Mouse (Mus musculus) small intestine, adult 2 months (tissue): ENCODE data around the gene Ttc22. TPM values are rescaled to one million over a fixed set of nuclear protein-coding genes. Genes with fewer than 3 reads are reported as not detected.

Experiments
- H3K27ac ChIP-seq: fragments of 200-500 bp; 2 replicates; pipeline ENCODE4 v1.5.1; 2012; ENCODE audit warnings: low read depth, low read length, control low read depth, inconsistent platforms; ENCODE audit not compliant: insufficient read depth
- H3K27me3 ChIP-seq: fragments of 200-500 bp; 2 replicates; pipeline ENCODE4 v1.6.1; 2012; ENCODE audit warnings: mild to moderate bottlenecking, moderate library complexity, low read length, inconsistent platforms; ENCODE audit not compliant: control insufficient read depth, insufficient read depth
- H3K36me3 ChIP-seq: fragments of 200-500 bp; 2 replicates; pipeline ENCODE4 v1.6.1; 2012; ENCODE audit warnings: mild to moderate bottlenecking, low read length, control low read depth, inconsistent platforms; ENCODE audit not compliant: control insufficient read depth, insufficient read depth
- H3K4me1 ChIP-seq: fragments of 200-500 bp; 2 replicates; pipeline ENCODE4 v1.6.1; 2012; ENCODE audit warnings: low read length, inconsistent platforms, mixed read lengths; ENCODE audit not compliant: control insufficient read depth, insufficient read depth, insufficient read length
- H3K4me3 ChIP-seq: fragments of 200-500 bp; 2 replicates; pipeline ENCODE4 v1.5.1; 2012; ENCODE audit warnings: low read depth, mild to moderate bottlenecking, control low read depth, inconsistent platforms, low read length, moderate library complexity
- CTCF ChIP-seq: fragments of 200-500 bp; IDR thresholded peaks from 2 replicates; pipeline ENCODE4 v1.5.1; 2012; ENCODE audit warnings: low read depth, mild to moderate bottlenecking, control low read depth, inconsistent platforms, low read length, moderate library complexity, mixed read lengths; ENCODE audit not compliant: insufficient replicate concordance, insufficient read length; ENCODE audit errors: extremely low read depth
- POLR2A ChIP-seq: fragments of 200-500 bp; IDR thresholded peaks from 2 replicates; pipeline ENCODE4 v1.6.1; 2012; ENCODE audit warnings: low read depth, mild to moderate bottlenecking, control low read depth, inconsistent platforms, low read length, moderate library complexity
- WGBS: fragments of 180-500 bp; shearing (Covaris S2); methylation state at CpG from one replicate; pipeline ENCODE4 v1.1.7; 2018; 5-methylcytosine and 5-hydroxymethylcytosine counted together
- polyA plus RNA-seq: library from polyadenylated mRNA; depleted of rRNA; stranded (reverse); fragments of >200 nt; gene quantifications from 2 replicates; pipeline ENCODE4 v1.2.3, GENCODE M21; 2012

Ttc22 gene
- polyA plus RNA-seq, 1 experiment = 112 TPM

- H3K4me1 ChIP-seq = peaks cover 17% of the 10 kb centered on the region
- H3K27ac ChIP-seq = no peak overlapping the region
- 80% methylated on average over 9 of the region's 9 CpGs for WGBS
- no peak overlapping the region for H3K4me3 ChIP-seq
- H3K27me3 ChIP-seq = no peaks in the 10 kb centered on the region
- TF ChIP-seq POLR2A (no peak), CTCF (no peak)
- no peaks in the 10 kb centered on the region for H3K36me3 ChIP-seq
Measured at GRCm38 (mm10) chr4:106614881-106615280, 7.4 kb upstream of the Ttc22 start.

- no peak overlapping the region for H3K4me3 ChIP-seq
- WGBS = 88% methylated on average over 12 of the region's 12 CpGs
- no peak for TF ChIP-seq CTCF
- no peak for TF ChIP-seq POLR2A
- no peak overlapping the region for H3K27ac ChIP-seq
- no peaks in the 10 kb centered on the region for H3K36me3 ChIP-seq
- H3K27me3 ChIP-seq = no peaks in the 10 kb centered on the region
- H3K4me1 ChIP-seq = peaks cover 17% of the 10 kb centered on the region
Measured at GRCm38 (mm10) chr4:106615637-106616036, 6.6 kb upstream of the Ttc22 start.

- 0 out of 2 replicates have a peak within 1 kb of the TSS, but pooled peaks have one; percentile 9 for H3K4me3 ChIP-seq
- no peaks in the 10 kb centered on the region for H3K36me3 ChIP-seq
- WGBS = 3% methylated on average over 19 of the region's 19 CpGs
- no peaks in the 10 kb centered on the region for H3K27me3 ChIP-seq
- peaks cover 22% of the 10 kb centered on the region for H3K4me1 ChIP-seq
- TF ChIP-seq POLR2A = no peak
- TF ChIP-seq CTCF = no peak
- H3K27ac ChIP-seq = no peak within 1 kb of the TSS
Measured at GRCm38 (mm10) chr4:106617056-106617455, 5.2 kb upstream of the Ttc22 start, which contains the start of gene Lexm. Gene Lexm (minus strand): TSS chr4:106617241.

DNA sequence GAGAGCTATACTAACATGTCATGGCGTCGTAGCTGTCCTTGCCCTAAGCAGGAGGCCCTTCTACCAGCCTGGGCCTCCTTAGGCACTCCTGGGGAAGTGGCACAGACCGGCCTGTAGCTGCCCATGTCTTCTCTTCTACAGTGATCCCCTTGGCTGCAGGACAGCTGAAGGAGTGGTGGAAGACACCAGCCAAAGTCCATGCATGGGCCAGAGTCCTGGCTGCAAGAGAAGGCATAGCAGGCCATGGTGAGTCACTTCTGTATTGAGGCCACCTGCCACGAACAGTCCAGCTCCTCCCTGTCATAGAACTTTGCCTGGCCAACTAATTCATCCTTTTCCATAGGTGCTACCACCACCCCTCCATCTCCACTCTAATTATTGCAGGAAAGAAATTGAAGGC is 3.3 kb upstream of the Ttc22 start:
- Histone ChIP-seq H3K27me3 (no peaks in the 10 kb centered on the region), H3K36me3 (no peaks in the 10 kb centered on the region), H3K4me1 (peaks cover 22% of the 10 kb centered on the region), H3K4me3 (no peak overlapping the region), H3K27ac (peak overlapping the region; percentile 74)
- TF ChIP-seq CTCF (no peak), POLR2A (no peak)
- WGBS = 60% methylated on average over 4 of the region's 4 CpGs

DNA sequence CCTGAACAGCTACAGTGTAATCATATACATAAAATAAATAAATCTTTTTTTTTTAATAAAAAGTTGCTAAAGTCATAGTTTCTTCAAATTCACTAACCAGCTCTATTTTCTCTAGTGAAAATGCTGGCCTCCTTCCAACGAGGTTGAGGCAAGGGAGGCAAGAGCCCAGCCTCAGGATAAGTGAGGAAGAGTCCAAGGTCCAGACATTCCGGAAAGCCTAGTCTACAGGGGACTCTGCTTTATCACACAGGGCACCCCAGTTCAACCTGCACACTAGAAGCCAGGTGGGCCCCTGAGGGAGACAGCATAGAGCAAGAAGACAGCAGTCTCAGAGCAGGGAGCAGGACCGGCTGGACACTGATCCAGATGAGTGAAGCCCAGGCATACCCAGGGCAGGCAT is 804 bp upstream of the Ttc22 start:
- no peaks in the 10 kb centered on the region for H3K27me3 ChIP-seq
- TF ChIP-seq POLR2A = no peak
- no peak for TF ChIP-seq CTCF
- peaks cover 26% of the 10 kb centered on the region for H3K4me1 ChIP-seq
- 0 out of 2 replicates have a peak overlapping the region, but pooled peaks have one; percentile 18 for H3K4me3 ChIP-seq
- peak overlapping the region; percentile 95 for H3K27ac ChIP-seq
- 13% methylated on average over 3 of the region's 3 CpGs for WGBS
- peaks cover 2% of the 10 kb centered on the region; the same call in 1 of the 2 replicates for H3K36me3 ChIP-seq

GRCm38 (mm10) chr4:106622712-106623111 is 480 bp downstream of the Ttc22 start:
- peaks cover 18% of the 10 kb centered on the region for H3K4me1 ChIP-seq
- H3K36me3 ChIP-seq = peaks cover 2% of the 10 kb centered on the region; the same call in 1 of the 2 replicates
- H3K27ac ChIP-seq = peak overlapping the region; percentile 95
- H3K4me3 ChIP-seq = peak overlapping the region; percentile 66
- 18% methylated on average over 28 of the region's 28 CpGs for WGBS
- H3K27me3 ChIP-seq = no peaks in the 10 kb centered on the region
- TF ChIP-seq CTCF (no peak), POLR2A (no peak)

- H3K27me3 ChIP-seq = no peaks in the 10 kb centered on the region
- 87% methylated on average over 10 of the region's 10 CpGs for WGBS
- no peak overlapping the region for H3K27ac ChIP-seq
- H3K4me3 ChIP-seq = peak overlapping the region; percentile 29
- TF ChIP-seq POLR2A = no peak
- no peak for TF ChIP-seq CTCF
- H3K36me3 ChIP-seq = peaks cover 2% of the 10 kb centered on the region; the same call in 1 of the 2 replicates
- peaks cover 21% of the 10 kb centered on the region for H3K4me1 ChIP-seq
Measured at GRCm38 (mm10) chr4:106624271-106624670, 2.0 kb downstream of the Ttc22 start.

- no peak overlapping the region for H3K27ac ChIP-seq
- TF ChIP-seq POLR2A = no peak
- TF ChIP-seq CTCF = no peak
- no peaks in the 10 kb centered on the region for H3K27me3 ChIP-seq
- 80% methylated on average over 5 of the region's 5 CpGs for WGBS
- no peak overlapping the region for H3K4me3 ChIP-seq
- peaks cover 2% of the 10 kb centered on the region; the same call in 1 of the 2 replicates for H3K36me3 ChIP-seq
- peaks cover 28% of the 10 kb centered on the region for H3K4me1 ChIP-seq
Measured at GRCm38 (mm10) chr4:106627809-106628208, 5.6 kb downstream of the Ttc22 start.
